Mouse (Mus musculus) heart, embryonic 14.5 days (tissue): ENCODE measurements at regions not wholly inside any gene's neighbourhood (a gene's known extent, or its start where the extent isn't known, plus 50 kb on each side); places are given as distances from the start of the nearest gene placed in this dataset.

Source experiments
- ATAC-seq: fragments of 200-750 bp; cut with Nextera tagmentation; 2 replicates; pipeline ENCODE4 v1.8.0; 2017; ENCODE audit warnings: low read depth, moderate TSS enrichment; ENCODE audit not compliant: insufficient number of reproducible peaks, insufficient read depth, low FRiP score
- H3K27ac ChIP-seq, 2 experiments: fragments of 200-500 bp in 1 of 2; fragments of 300-500 bp in 1 of 2; sonication (generic) in 1 of 2; replicated peaks in 1 of 2; 2 replicates each; pipeline ENCODE4 v1.5.1; 2012 to 2014; ENCODE audit warnings: low read depth in 2 of 2, low read length in 2 of 2, control low read depth in 1 of 2, mild to moderate bottlenecking in 1 of 2, mixed read lengths in 1 of 2; ENCODE audit not compliant: control insufficient read depth in 1 of 2, insufficient read depth in 1 of 2
- H3K27me3 ChIP-seq: fragments of 300-500 bp; sonication (generic); 2 replicates; pipeline ENCODE4 v1.6.1; 2014; ENCODE audit warnings: mild to moderate bottlenecking, low read length, control low read depth; ENCODE audit not compliant: control insufficient read depth, insufficient read depth
- H3K36me3 ChIP-seq: fragments of 300-500 bp; sonication (generic); 2 replicates; pipeline ENCODE4 v1.6.1; 2014; ENCODE audit warnings: mild to moderate bottlenecking, control low read depth, low read length, mixed read lengths; ENCODE audit not compliant: control insufficient read depth, insufficient read depth
- H3K4me1 ChIP-seq, 2 experiments: fragments of 200-500 bp in 1 of 2; fragments of 300-500 bp in 1 of 2; sonication (generic) in 1 of 2; 2 replicates each; pipeline ENCODE4 v1.6.1; 2012 to 2014; ENCODE audit warnings: low read length in 2 of 2, control low read depth in 1 of 2, mixed read lengths in 1 of 2; ENCODE audit not compliant: control insufficient read depth in 2 of 2, insufficient read depth in 2 of 2
- H3K4me2 ChIP-seq: fragments of 300-500 bp; sonication (generic); 2 replicates; pipeline ENCODE4 v1.6.1; 2014; ENCODE audit warnings: mild to moderate bottlenecking, low read length
- H3K4me3 ChIP-seq, 2 experiments: fragments of 200-500 bp in 1 of 2; fragments of 300-500 bp in 1 of 2; sonication (generic) in 1 of 2; 2 replicates each; pipeline ENCODE4 v1.5.1; 2012 to 2014; ENCODE audit warnings: low read length in 2 of 2, mild to moderate bottlenecking in 2 of 2, control low read depth in 1 of 2, low read depth in 1 of 2, moderate library complexity in 1 of 2; ENCODE audit not compliant: control insufficient read depth in 1 of 2, insufficient read depth in 1 of 2
- H3K9ac ChIP-seq: fragments of 300-500 bp; sonication (generic); 2 replicates; pipeline ENCODE4 v1.6.1; 2014; ENCODE audit warnings: mild to moderate bottlenecking, low read length
- H3K9me3 ChIP-seq: fragments of 300-500 bp; sonication (generic); 2 replicates; pipeline ENCODE4 v1.6.1; 2016; ENCODE audit warnings: low read length, control low read depth; ENCODE audit not compliant: control insufficient read depth
- WGBS: fragments of 180-500 bp; shearing (Covaris S2); extraction: QIAGEN DNeasy Blood & Tissue Kit; methylation state at CpG from one replicate; pipeline ENCODE4 v1.1.7; 2014; 5-methylcytosine and 5-hydroxymethylcytosine counted together

GRCm38 (mm10) chr17:47133785-47134184, 123.4 kb upstream of the Ubr2 start:
- no peak overlapping the region for H3K9ac ChIP-seq
- no peak overlapping the region for H3K27ac ChIP-seq
- no peak for ATAC-seq
- no peak overlapping the region for H3K4me2 ChIP-seq
- no peaks in the 10 kb centered on the region for H3K36me3 ChIP-seq
- H3K27me3 ChIP-seq, result no peaks in the 10 kb centered on the region
- peaks cover 0 to under 1% of the 10 kb centered on the region in 2 experiments; a peak in 1 of 4 replicates for H3K4me1 ChIP-seq
- peaks cover 4% of the 10 kb centered on the region; the same call in 1 of the 2 replicates for H3K9me3 ChIP-seq
- H3K4me3 ChIP-seq, result no peak overlapping the region
- 46% methylated on average over 2 of the region's 2 CpGs for WGBS

GRCm38 (mm10) chr17:47127571-47127970, 117.2 kb upstream of the Ubr2 start:
- Histone ChIP-seq H3K4me3 (no peak overlapping the region), H3K4me1 (no peaks in the 10 kb centered on the region), H3K9me3 (peaks cover 4% of the 10 kb centered on the region; the same call in 1 of the 2 replicates), H3K27ac (no peak overlapping the region), H3K4me2 (no peak overlapping the region), H3K36me3 (no peaks in the 10 kb centered on the region), H3K27me3 (no peaks in the 10 kb centered on the region), H3K9ac (no peak overlapping the region)
- WGBS, result 61% methylated on average over 3 of the region's 3 CpGs
- no peak for ATAC-seq

DNA sequence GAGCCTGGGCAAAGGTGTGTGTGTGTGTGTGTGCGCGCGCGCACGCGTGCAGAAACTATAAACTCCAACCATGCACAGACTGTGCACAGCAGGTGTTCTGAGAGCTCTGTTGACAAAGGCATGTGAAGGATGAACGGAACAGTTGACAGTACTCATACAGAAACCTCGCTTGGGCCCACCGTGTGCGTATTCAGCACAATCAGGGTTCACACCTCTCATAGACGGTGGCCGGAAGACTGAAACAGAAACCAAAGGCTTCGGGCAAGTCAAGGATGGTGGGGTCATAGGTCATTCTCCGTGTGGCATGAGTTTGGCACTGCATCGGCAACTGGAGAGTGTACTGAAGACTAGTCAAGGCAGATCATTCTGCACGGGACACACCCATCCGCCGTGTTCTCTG, 113.2 kb upstream of the Ubr2 start:
- ATAC-seq, result no peak
- 91% methylated on average over 18 of the region's 18 CpGs for WGBS

GRCm38 (mm10) chr17:47122221-47122620, 111.9 kb upstream of the Ubr2 start:
- no peak for ATAC-seq
- Histone ChIP-seq H3K27ac (no peak overlapping the region), H3K4me1 (no peaks in the 10 kb centered on the region), H3K9ac (no peak overlapping the region), H3K27me3 (no peaks in the 10 kb centered on the region), H3K36me3 (no peaks in the 10 kb centered on the region), H3K9me3 (no peaks in the 10 kb centered on the region), H3K4me2 (no peak overlapping the region), H3K4me3 (no peak overlapping the region)
- WGBS, result 76% methylated on average over 9 of the region's 9 CpGs

More for the DNA sequence above, 113.2 kb upstream of the Ubr2 start:
- Histone ChIP-seq H3K4me3 (no peak overlapping the region), H3K9me3 (no peaks in the 10 kb centered on the region), H3K4me1 (no peaks in the 10 kb centered on the region), H3K4me2 (no peak overlapping the region), H3K36me3 (no peaks in the 10 kb centered on the region), H3K27ac (no peak overlapping the region), H3K9ac (no peak overlapping the region), H3K27me3 (no peaks in the 10 kb centered on the region)

DNA sequence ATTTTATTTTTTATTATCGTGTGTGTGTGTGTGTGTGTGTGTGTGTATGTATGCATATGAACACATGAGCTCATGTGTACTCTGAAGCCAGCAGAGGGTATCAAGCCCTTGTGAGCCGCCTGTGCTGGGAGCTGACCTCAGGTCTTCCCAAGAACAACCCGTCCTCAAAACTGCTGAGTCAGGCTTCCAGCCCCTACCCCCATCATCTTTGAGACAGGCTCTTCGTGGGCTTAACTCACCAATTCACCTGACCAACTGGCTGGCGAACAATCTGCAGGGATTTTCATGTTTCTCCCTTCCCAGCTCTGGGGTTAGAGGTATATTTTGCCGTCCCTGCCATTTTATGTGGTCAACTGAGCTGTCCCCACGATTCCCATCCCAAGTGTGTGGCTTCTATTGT, 107.7 kb upstream of the Ubr2 start:
- Histone ChIP-seq H3K4me1 (no peaks in the 10 kb centered on the region), H3K27me3 (no peaks in the 10 kb centered on the region), H3K27ac (no peak overlapping the region), H3K4me3 (no peak overlapping the region), H3K9ac (no peak overlapping the region), H3K4me2 (no peak overlapping the region), H3K36me3 (no peaks in the 10 kb centered on the region), H3K9me3 (no peaks in the 10 kb centered on the region)
- WGBS, result 81% methylated on average over 7 of the region's 7 CpGs
- ATAC-seq, result no peak

DNA sequence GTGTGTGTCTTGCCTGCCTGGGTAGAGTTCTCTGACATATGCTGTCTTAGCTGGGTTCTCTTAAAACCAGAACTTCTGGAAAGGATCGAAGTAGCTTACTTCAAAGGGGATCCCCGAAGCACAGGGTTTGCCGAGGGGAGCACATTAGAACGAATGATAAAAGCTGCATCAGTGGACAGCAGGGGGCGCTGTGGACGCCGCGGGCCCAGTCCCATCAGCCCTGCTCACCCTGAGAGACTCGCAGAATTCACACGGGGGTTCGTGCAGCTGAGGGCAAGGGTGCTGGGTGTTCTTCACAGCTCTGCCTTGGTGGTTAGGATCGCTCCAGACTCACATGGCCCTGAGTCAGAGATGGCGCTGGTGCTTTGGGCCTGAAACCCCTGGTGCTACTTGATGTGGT, 105.4 kb upstream of the Ubr2 start:
- Histone ChIP-seq H3K27ac (no peak overlapping the region), H3K36me3 (no peaks in the 10 kb centered on the region), H3K27me3 (no peaks in the 10 kb centered on the region), H3K4me1 (no peaks in the 10 kb centered on the region), H3K4me3 (no peak overlapping the region), H3K4me2 (no peak overlapping the region), H3K9me3 (peaks cover 3% of the 10 kb centered on the region; the same call in 1 of the 2 replicates), H3K9ac (no peak overlapping the region)
- ATAC-seq, result no peak
- 41% methylated on average over 13 of the region's 13 CpGs for WGBS

- ATAC-seq, result no peak
- 77% methylated on average over 5 of the region's 5 CpGs for WGBS
Observed at GRCm38 (mm10) chr17:47115141-47115540, 104.8 kb upstream of the Ubr2 start.

GRCm38 (mm10) chr17:47114736-47115135, 104.4 kb upstream of the Ubr2 start:
- H3K4me2 ChIP-seq, result no peak overlapping the region
- peaks cover 3% of the 10 kb centered on the region; the same call in 1 of the 2 replicates for H3K9me3 ChIP-seq
- H3K36me3 ChIP-seq, result no peaks in the 10 kb centered on the region
- ATAC-seq, result no peak
- no peak overlapping the region for H3K27ac ChIP-seq
- no peak overlapping the region for H3K4me3 ChIP-seq
- H3K9ac ChIP-seq, result no peak overlapping the region
- no peaks in the 10 kb centered on the region for H3K27me3 ChIP-seq
- no peaks in the 10 kb centered on the region for H3K4me1 ChIP-seq
- 84% methylated on average over 7 of the region's 7 CpGs for WGBS

More at GRCm38 (mm10) chr17:47115141-47115540, 104.8 kb upstream of the Ubr2 start:
- Histone ChIP-seq H3K4me1 (no peaks in the 10 kb centered on the region), H3K4me2 (no peak overlapping the region), H3K27ac (no peak overlapping the region), H3K4me3 (no peak overlapping the region), H3K9ac (no peak overlapping the region), H3K9me3 (peaks cover 3% of the 10 kb centered on the region; the same call in 1 of the 2 replicates), H3K36me3 (no peaks in the 10 kb centered on the region), H3K27me3 (no peaks in the 10 kb centered on the region)
